Mouse (Mus musculus) midbrain, embryonic 11.5 days (tissue): ENCODE measurements at regions not wholly inside any gene's neighbourhood (a gene's known extent, or its start where the extent isn't known, plus 50 kb on each side); places are given as distances from the start of the nearest gene placed in this dataset.

Source experiments
- ATAC-seq: fragments of 200-750 bp; cut with Nextera tagmentation; 2 replicates; pipeline ENCODE4 v1.8.0; 2017; ENCODE audit warnings: moderate TSS enrichment, moderate library complexity; ENCODE audit not compliant: low FRiP score
- DNase-seq: peaks from one replicate; pipeline ENCODE4 v3.0.0; 2015; ENCODE audit warnings: low spot score; ENCODE audit errors: missing footprints
- H3K27ac ChIP-seq: fragments of 300-500 bp; sonication (generic); 2 replicates; pipeline ENCODE4 v1.5.1; 2014; ENCODE audit warnings: low read depth, low read length
- H3K27me3 ChIP-seq: fragments of 300-500 bp; sonication (generic); 2 replicates; pipeline ENCODE4 v1.6.1; 2014; ENCODE audit warnings: mild to moderate bottlenecking, low read length, moderate library complexity, mixed read lengths; ENCODE audit not compliant: control insufficient read depth, insufficient read depth
- H3K36me3 ChIP-seq: fragments of 300-500 bp; sonication (generic); 2 replicates; pipeline ENCODE4 v1.6.1; 2014; ENCODE audit warnings: mild to moderate bottlenecking, low read length, moderate library complexity, mixed read lengths; ENCODE audit not compliant: control insufficient read depth, insufficient read depth
- H3K4me1 ChIP-seq: fragments of 300-500 bp; sonication (generic); 2 replicates; pipeline ENCODE4 v1.6.1; 2014; ENCODE audit warnings: low read length; ENCODE audit not compliant: control insufficient read depth, insufficient read depth
- H3K4me2 ChIP-seq: fragments of 300-500 bp; sonication (generic); 2 replicates; pipeline ENCODE4 v1.6.1; 2014; ENCODE audit warnings: mild to moderate bottlenecking, moderate library complexity
- H3K4me3 ChIP-seq: fragments of 300-500 bp; sonication (generic); 2 replicates; pipeline ENCODE4 v1.5.1; 2014; ENCODE audit warnings: low read depth, low read length
- H3K9ac ChIP-seq: fragments of 300-500 bp; sonication (generic); 2 replicates; pipeline ENCODE4 v1.6.1; 2014; ENCODE audit warnings: low read length
- H3K9me3 ChIP-seq: fragments of 300-500 bp; sonication (generic); 2 replicates; pipeline ENCODE4 v1.6.1; 2016; ENCODE audit warnings: low read length; ENCODE audit not compliant: control insufficient read depth
- WGBS: fragments of 180-500 bp; shearing (Covaris S2); extraction: QIAGEN DNeasy Blood & Tissue Kit; methylation state at CpG from one replicate; pipeline ENCODE4 v1.1.7; 2014; 5-methylcytosine and 5-hydroxymethylcytosine counted together

DNA sequence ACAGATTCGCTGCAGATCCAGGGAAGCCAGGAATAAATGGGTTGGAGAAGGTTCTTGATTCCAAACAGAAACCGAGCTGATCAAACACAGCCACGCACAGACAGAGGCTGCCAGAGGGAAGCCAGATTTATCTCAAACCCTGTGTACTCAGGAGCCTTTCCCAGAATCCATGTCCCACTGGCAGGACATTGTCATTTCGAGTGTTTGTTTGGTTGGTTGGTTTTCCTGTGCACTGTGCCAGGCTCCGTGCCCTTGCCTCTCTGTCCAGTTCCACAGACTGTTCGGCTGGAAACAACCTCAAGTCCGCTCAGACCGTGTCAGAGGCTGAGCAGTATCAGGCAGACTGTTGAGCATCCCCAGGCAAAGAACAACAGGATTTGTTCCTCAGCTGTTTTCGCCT is 51.4 kb upstream of the Ptprt start:
- WGBS: 84% methylated on average over 9 of the region's 9 CpGs
- Histone ChIP-seq H3K4me1 (no peaks in the 10 kb centered on the region), H3K36me3 (no peaks in the 10 kb centered on the region), H3K9me3 (no peaks in the 10 kb centered on the region), H3K27ac (no peak overlapping the region), H3K27me3 (no peaks in the 10 kb centered on the region), H3K9ac (no peak overlapping the region), H3K4me3 (no peak overlapping the region), H3K4me2 (no peak overlapping the region)
- ATAC-seq (no peak), DNase-seq (no peak)
